Mouse (Mus musculus): ENCODE measurements around the gene Por. TPM values are rescaled to one million over a fixed set of nuclear protein-coding genes. Genes with fewer than 3 reads are reported as not detected.

Gene Por
- polyA plus RNA-seq (2014; fragmentation: Illumina TruSeq; extraction: RNeasy Lipid Tissue Mini Kit (QIAGEN cat#74804); ENCODE audit: low read depth, low replicate concordance) = 41.4 TPM

GRCm38 (mm10) chr5:135669741-135670275 lies at the start of gene Por:
TSS of gene Por (plus strand) at chr5:135670033.

DNA sequence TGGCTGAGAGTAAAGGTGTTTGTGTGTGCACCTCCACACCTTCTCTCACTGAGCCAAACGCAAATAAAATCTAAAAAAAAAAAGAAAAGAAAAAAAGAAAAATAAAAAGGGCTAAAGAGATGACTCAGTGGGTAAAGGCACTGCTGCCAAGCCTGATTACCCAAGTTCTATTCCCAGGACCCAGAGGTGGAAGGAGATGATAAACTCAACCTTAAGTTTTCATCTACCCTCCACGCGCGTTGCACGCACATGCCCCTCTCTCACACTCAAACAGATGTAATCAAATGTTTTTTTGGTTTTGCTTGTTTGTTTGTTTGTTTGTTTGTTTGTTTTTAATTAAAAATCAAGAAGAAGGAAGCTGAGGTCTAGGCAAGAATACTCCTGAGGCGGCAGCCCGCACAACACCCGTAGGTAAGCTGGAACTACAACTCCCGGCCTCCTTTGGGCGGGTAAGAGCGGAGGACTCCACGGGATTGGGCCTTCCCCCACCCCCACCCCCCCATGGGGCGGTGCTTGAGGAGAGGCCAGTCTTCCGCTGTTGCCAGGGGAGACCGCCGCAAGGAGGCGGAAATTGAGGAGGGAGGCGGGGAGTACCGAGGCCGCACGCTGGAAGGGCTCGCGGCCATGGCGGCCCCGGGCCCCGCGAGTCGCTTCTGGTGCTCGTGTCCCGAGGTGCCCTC lies 37.6 kb upstream of the Por start, which contains the start of gene Rhbdd2:
Gene Rhbdd2 (plus strand): TSS at position 502 of the 680 bp plus-strand sequence.

DNA sequence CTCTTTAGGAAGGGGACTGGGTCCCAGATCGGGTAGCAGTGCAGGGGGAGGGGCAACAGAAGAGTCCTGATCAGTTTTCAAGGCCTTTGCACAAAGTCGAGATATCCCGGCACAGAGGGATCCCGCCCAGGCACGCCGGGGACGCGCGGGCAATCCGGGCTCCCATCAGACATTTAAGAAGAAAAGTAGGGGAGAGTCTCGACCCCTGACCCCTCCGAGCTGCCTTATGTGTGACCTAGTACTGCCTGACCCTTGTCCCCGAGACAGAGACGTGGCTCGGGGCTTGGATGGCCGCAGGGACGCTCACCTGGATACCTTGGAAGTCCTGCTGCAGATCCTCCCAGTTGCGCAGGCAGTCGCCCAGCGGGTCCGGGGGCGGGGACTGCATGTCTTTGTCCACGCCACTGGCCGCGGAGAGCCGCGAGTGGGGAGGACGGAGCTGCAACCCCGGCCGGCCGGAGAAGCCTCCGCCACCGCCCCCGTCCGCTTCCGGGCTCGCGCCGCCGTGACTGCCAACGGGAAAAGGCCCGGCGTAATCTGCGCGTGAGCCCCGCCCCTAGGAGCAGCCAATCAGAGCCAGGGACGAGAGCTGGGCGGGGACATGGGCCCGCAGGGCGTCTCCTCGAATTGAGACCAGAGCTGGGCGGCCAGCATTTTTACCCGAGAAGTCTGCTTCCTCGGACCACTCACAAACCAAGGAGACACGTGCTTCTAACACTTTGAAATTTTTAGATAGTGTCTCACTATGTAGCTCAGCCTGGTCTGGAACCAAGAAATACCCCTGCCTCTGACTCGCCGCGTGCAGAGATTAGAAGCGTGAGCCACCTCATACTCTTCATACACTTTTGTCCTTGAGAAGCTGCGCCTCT lies 74.1 kb downstream of the Por start, which contains the start of gene Tmem120a:
Gene Tmem120a (minus strand): TSS at position 708 of the 869 bp plus-strand sequence.

GRCm38 (mm10) chr5:135777796-135778470 lies 108.1 kb downstream of the Por start, which contains the start of gene Styxl1:
TSS of gene Styxl1 (minus strand) at chr5:135778385.

GRCm38 (mm10) chr5:135778471-135779445 lies 108.9 kb downstream of the Por start, which contains the start of gene Mdh2:
TSS of gene Mdh2 (plus strand) at chr5:135778480.

Other genes starting within 250 kb of the Por start
- 21.3 TPM for gene Hip1, start 124.9 kb upstream of the Por start, polyA plus RNA-seq (2014; fragmentation: Illumina TruSeq; extraction: RNeasy Lipid Tissue Mini Kit (QIAGEN cat#74804); ENCODE audit: low read depth, low replicate concordance)
- gene Ccl26, start 106.5 kb upstream of the Por start, polyA plus RNA-seq (2014; fragmentation: Illumina TruSeq; extraction: RNeasy Lipid Tissue Mini Kit (QIAGEN cat#74804); ENCODE audit: low read depth, low replicate concordance) = not detected
- 3.9 TPM for gene Ccl24, start 97.0 kb upstream of the Por start, polyA plus RNA-seq (2014; fragmentation: Illumina TruSeq; extraction: RNeasy Lipid Tissue Mini Kit (QIAGEN cat#74804); ENCODE audit: low read depth, low replicate concordance)
- gene Rhbdd2, start 37.4 kb upstream of the Por start, polyA plus RNA-seq (2014; fragmentation: Illumina TruSeq; extraction: RNeasy Lipid Tissue Mini Kit (QIAGEN cat#74804); ENCODE audit: low read depth, low replicate concordance) = 12.3 TPM
- gene Tmem120a, start 74.4 kb downstream of the Por start, polyA plus RNA-seq (2014; fragmentation: Illumina TruSeq; extraction: RNeasy Lipid Tissue Mini Kit (QIAGEN cat#74804); ENCODE audit: low read depth, low replicate concordance) = 18.0 TPM
- not detected for gene Styxl1, start 108.4 kb downstream of the Por start, polyA plus RNA-seq (2014; fragmentation: Illumina TruSeq; extraction: RNeasy Lipid Tissue Mini Kit (QIAGEN cat#74804); ENCODE audit: low read depth, low replicate concordance)
- gene Mdh2, start 108.4 kb downstream of the Por start, polyA plus RNA-seq (2014; fragmentation: Illumina TruSeq; extraction: RNeasy Lipid Tissue Mini Kit (QIAGEN cat#74804); ENCODE audit: low read depth, low replicate concordance) = 1,891 TPM
- gene Srrm3, start 136.9 kb downstream of the Por start, polyA plus RNA-seq (2014; fragmentation: Illumina TruSeq; extraction: RNeasy Lipid Tissue Mini Kit (QIAGEN cat#74804); ENCODE audit: low read depth, low replicate concordance) = not detected
- 407 TPM for gene Hspb1, start 217.9 kb downstream of the Por start, polyA plus RNA-seq (2014; fragmentation: Illumina TruSeq; extraction: RNeasy Lipid Tissue Mini Kit (QIAGEN cat#74804); ENCODE audit: low read depth, low replicate concordance)